Mouse (Mus musculus) T-helper 2 cell (primary cell): ENCODE data around the gene Mllt11.

ENCODE experiments used
- in situ Hi-C: fragments of 300-600 bp; cut with MboI, MseI; formaldehyde crosslinking; loops from one replicate; pipeline ENCODE4 v1.15.1; 2025; ENCODE audit warnings: high pct_unique_total_duplicates

Gene Mllt11

GRCm38 (mm10) chr3:95246465-95247231 is 14.7 kb upstream of the Mllt11 start:
- in situ Hi-C loops: no loop called here

GRCm38 (mm10) chr3:95243086-95243485 is 11.1 kb upstream of the Mllt11 start:
- in situ Hi-C loops: no loop called here

GRCm38 (mm10) chr3:95241498-95241897 is 9.5 kb upstream of the Mllt11 start, which contains the start of gene Gm128:
Gene Gm128 (minus strand): TSS chr3:95241598.
- in situ Hi-C loops: no loop called here

- in situ Hi-C loops: no loop called here
These were observed 8.9 kb upstream of the Mllt11 start for GRCm38 (mm10) chr3:95240900-95241299.

GRCm38 (mm10) chr3:95239971-95240370 is 8.0 kb upstream of the Mllt11 start:
- in situ Hi-C loops: no loop called here

- in situ Hi-C loops: no loop called here
These were observed 7.1 kb upstream of the Mllt11 start for GRCm38 (mm10) chr3:95239022-95239421.

- in situ Hi-C loops: no loop called here
These were observed 5.6 kb upstream of the Mllt11 start for GRCm38 (mm10) chr3:95237541-95238099.

- in situ Hi-C loops: no loop called here
These were observed 3.7 kb upstream of the Mllt11 start for GRCm38 (mm10) chr3:95235386-95236301.

- in situ Hi-C loops: no loop called here
These were observed 1.5 kb upstream of the Mllt11 start for GRCm38 (mm10) chr3:95233303-95233980.

- in situ Hi-C loops: no loop called here
These were observed 800 bp upstream of the Mllt11 start for GRCm38 (mm10) chr3:95232771-95233170.

- in situ Hi-C loops: no loop called here
These were observed 1.3 kb downstream of the Mllt11 start for GRCm38 (mm10) chr3:95230495-95231297.

- in situ Hi-C loops: no loop called here
These were observed 2.0 kb downstream of the Mllt11 start for GRCm38 (mm10) chr3:95229781-95230494.

GRCm38 (mm10) chr3:95228894-95229780 is 2.8 kb downstream of the Mllt11 start:
- in situ Hi-C loops: no loop called here

- in situ Hi-C loops: no loop called here
These were observed 3.6 kb downstream of the Mllt11 start, which contains the start of gene Cdc42se1 for GRCm38 (mm10) chr3:95228148-95228893. Gene Cdc42se1 (plus strand): TSS chr3:95228732.

- in situ Hi-C loops: no loop called here
These were observed 4.8 kb downstream of the Mllt11 start for GRCm38 (mm10) chr3:95227214-95227613.

- in situ Hi-C loops: no loop called here
These were observed 7.7 kb downstream of the Mllt11 start for GRCm38 (mm10) chr3:95224295-95224694.

- in situ Hi-C loops: no loop called here
These were observed 8.9 kb downstream of the Mllt11 start for GRCm38 (mm10) chr3:95223041-95223440.

- in situ Hi-C loops: no loop called here
These were observed 13.4 kb downstream of the Mllt11 start for GRCm38 (mm10) chr3:95218466-95219137.
